Mouse (Mus musculus): ENCODE results near the gene Psph.
"Not testable (repeated sequence)": the region's sequence is repeated elsewhere in the genome, so short reads cannot be mapped to it uniquely, and the experiment has no call there.

Psph gene

DNA sequence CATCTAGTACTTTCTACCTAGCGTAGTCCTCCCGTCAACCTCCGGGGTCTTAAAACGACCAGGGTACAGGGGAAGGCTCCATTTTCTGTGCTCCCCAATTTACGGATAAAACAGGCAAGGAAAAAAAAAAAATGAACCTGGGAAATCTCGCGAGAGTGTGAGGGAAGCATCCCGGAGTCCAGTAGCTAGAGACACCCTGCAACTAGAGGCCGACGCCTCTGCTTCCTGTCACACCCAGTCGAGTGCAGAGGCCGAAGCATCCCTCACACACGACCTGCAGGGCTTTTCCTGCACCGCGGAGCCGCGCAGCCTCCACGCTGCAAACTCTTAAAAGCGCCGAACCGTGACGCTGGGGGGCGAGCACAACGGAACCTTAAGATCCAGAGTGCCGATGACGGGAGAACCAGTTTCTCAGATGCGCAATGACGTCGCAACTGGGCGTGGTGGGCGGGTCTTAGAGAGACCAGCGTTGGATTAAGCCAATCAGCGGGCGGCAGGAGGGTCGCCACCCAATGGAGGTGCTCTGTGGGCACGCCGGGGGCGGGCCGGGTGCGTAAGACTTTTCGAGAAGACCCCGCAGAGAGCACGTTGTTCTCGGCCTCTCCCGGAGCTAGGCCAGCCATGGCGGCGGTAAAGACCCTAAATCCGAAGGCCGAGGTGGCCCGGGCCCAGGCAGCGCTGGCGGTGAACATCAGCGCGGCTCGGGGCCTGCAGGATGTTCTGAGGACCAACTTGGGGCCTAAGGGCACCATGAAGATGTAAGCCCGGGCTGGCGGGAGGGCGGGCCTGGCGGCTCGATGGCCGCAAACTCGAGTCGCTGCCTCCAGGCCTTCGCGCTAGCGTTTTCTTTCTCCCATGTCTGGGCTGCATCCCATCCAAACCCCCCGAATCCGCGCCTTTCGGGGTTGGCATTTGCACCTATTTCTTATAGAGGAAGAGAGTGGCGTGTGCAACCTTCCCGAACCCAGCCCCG lies at the start of gene Psph:
Psph (minus strand) TSS at position 632 of the 973 bp plus-strand sequence.
- peak; percentile 98 for DNase-seq (ENCODE audit: low spot score)

DNA sequence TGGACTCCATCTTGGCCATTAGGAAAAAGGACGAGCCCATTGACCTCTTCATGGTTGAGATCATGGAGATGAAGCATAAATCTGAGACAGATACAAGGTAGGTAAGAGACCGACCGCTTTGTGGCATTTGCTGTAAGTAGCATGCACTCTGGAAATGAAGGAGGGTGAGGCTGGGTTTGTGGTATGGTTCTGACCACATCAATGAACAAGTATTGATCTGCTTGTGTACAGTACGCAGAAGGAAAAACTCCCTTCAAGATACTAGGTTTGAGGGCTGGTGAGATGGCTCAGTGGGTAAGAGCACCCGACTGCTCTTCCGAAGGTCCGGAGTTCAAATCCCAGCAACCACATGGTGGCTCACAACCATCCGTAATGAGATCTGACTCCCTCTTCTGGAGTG lies 3.3 kb upstream of the Psph start:
- DNase-seq (ENCODE audit: low spot score): not testable (repeated sequence)

DNA sequence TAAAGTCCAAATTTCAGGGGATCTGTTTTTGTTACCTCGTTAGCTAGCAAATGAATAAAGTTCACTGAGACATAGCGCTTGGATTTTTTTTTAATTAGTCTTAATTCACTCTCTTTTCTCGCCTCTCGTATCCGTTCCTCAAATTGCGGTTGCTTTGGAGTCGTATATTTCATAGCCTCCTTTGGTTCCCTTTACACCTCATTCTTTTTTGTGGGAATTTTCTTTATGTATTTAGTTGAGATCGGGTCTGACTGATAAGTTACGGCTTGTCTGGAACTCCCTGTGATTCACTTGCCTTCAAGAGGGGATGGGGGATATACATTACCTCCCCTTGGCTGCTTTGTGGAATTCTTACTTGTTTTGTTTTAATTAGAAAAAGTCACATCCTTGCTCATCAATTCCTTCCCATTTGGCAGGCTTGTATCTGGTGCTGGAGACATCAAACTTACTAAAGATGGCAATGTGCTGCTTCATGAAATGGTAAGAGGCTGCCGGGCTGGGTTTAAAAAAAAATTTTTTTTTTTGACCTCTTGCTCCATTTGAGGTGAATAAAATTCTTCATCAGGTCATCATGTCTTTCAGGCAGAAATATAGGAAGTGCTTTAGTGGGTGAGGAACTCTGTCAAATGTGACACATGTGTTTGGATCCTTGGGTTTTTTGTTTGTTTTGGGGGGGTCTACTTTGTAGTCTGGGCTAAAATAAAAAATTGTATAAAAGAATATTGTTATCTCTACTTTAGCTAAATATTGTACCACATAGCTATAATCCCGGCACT lies 757 bp upstream of the Psph start:
- DNase-seq (ENCODE audit: low spot score): no peak

DNA sequence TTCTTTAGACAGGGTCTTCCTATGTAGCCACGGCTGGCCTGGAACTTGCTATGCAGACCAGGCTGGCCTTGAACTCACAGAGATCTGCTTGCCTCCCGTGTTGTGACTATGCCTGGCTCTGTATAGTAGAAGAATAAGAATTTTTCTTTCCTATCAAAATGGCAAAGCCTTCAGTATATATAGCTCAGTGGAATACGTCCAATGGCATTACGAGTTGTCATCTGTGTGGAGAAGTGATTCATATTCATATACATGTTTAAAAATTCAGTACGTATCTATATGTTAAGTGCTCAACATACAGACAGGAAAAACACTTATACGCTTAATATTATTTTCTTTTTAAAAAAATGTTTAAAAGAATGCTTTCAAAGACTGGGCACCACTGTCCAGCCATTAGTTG lies 1.1 kb downstream of the Psph start:
- DNase-seq (ENCODE audit: low spot score): no peak

DNA sequence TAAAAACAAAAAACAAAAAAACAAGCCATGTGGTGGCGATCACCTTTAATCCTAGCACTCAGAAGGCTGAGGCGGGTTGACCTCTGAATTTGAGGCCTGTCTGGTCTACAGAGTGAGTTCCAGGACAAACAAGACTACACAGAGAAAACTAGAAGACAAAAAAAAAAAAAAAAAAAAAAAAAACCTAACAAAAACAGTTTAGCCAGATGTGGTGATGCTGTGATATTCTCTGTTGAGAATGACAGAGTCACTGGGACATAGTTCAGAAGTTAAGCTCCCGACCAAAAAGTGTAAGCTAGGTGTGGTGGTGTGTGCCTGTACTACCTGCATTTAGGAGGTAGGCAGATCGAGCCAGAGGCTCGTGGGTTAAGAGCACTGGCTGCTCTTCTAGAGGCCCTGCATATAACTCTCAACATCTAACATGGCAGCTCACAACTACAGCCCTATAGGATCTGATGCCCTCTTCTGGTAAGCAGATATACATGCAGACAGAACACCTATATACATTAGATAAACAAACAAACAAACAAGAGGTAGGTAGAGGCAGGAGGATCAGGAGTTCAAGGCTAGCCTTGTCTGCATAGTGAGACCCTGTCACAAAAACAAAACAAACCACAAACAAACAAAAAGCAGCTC lies 1.9 kb downstream of the Psph start:
- no peak for DNase-seq (ENCODE audit: low spot score)

DNA sequence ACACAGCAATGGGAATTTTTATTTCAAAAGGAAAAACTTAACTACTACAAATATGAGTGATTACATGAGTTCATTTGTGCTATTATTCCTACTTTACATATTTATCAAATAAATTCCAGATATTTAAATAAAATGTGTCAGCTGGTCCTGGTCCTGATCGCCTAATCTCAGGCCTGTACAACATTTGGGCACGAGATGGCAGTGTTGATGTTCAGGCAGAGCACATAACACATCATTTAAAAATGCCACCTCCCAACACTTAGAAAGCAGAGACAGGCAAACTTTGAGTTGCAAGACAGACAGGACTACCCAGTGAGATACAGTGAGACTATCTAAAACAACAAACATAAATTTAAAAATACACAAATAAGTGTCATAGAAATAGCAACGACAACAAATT lies 5.0 kb downstream of the Psph start:
- DNase-seq (ENCODE audit: low spot score): no peak

DNA sequence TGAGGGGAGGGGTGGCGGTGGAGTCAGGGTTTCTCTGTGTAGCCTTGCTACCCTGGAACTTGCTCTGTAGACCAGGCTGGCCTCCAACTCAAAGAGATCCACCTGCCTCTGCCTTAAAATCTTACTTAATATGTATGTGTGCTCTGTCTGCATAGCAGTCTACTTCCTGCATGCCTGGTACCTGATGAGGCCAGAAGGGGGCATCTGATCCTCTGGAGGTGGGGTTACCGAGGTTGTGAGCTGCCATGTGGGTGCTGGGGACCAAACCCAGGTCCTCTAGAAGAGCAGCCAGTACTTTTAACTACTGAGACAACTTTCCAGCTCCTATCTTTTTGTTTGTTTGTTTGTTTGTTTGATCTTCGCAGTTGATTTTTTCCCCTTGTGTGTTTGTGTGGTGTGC lies 7.1 kb downstream of the Psph start:
- DNase-seq (ENCODE audit: low spot score): no peak

DNA sequence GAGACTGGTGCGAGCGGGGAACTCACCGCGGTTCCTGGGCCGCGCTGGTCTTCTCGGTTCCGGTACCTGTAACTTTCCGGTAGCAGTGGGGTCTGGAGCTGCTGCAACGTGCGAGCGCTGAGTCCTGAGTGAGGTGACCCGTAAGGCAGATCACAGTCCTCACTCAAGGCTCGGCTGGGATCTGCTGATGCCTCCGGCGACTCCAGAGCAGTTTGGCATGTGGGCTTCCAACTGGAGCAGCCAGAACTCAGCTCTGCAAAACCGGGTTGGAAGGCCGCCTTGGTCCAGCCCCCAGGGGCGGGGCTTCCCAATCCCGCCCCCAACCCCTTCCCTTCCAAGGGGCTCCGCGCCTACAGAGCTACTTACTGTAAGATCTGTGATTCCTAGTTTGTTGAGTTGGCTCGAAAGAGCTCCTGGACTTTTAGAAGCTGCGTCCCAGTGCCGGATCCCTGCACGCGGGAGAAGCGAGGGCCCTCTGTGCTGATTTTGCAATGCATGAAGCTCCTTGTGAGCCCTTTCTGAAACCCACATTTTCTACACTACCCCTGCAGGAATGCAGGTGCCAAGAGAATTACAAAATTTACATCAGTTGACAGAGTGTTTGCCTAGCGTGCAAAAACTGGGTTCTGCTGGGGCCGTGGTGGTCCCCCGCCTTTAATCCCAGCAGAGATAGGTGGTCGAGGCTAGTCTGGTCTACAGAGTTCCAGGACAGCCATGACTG lies 8.1 kb downstream of the Psph start:
- peak; percentile 91 for DNase-seq (ENCODE audit: low spot score)

DNA sequence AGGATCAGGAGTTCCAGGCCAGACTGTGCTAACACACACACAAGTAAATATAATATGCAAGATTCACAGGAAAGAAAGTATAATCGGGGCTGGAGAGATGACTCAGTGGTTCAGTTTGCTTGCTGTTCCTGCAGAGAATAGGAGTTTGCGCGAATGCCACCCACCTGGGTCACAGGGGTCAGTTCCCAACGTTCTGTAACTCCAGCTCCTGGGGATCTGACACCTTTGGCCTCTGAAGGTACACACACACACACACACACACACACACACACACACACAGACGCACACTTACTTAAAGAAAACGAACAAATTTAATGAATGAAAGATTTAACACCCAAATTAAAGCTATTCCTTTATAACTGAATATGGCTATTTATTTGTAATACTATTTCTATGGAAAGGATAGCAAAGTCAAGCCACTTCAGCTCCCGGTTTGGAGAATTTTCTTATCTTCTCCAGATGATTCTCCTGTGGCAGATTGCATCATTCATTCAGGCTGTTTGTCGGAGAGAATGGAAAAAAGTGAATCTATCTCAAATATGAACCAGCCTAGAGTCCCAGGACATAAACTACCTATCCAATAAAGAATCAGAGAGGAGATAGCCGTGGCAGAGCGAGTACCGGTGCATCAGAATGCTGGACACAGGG lies 8.8 kb downstream of the Psph start:
- DNase-seq (ENCODE audit: low spot score): peak; percentile 53

DNA sequence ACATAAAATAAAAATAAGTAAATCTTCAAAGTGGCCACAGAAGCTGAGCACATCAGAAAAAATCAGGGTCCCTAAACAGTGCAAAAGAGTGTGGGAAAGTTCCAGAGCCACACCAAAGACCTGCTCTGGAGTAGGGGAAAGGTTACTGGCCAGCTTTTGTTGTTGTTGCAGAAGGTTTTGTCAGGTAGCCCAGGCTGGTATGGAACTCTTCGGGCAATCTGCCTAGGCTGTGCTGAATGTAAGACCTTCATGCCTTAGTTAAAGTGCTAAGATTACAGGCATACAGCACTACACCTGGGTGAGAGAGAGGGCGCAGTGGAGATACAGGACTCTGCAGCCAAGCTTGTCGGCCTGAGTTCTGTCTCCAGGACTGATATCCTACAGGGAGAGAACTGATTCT lies 12.6 kb downstream of the Psph start:
- DNase-seq (ENCODE audit: low spot score): no peak

DNA sequence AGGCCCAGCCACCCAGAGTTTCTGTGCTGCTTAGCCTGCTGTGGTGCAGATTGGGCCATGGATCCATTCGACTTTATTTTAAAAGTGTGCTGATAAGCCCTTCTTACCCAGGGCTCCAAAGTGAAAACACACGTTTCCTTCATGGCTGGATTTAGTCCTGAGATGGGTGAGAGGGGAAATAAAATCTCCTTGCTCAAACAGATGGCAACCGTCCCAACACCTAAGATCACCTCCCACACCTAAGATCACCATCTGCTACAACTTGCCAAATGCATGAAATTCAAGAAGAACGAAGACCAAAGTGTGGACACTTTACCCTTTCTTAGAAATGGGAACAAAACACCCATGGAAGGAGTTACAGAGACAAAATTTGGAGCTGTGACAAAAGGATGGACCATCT lies 13.9 kb downstream of the Psph start:
- DNase-seq (ENCODE audit: low spot score): not testable (repeated sequence)

DNA sequence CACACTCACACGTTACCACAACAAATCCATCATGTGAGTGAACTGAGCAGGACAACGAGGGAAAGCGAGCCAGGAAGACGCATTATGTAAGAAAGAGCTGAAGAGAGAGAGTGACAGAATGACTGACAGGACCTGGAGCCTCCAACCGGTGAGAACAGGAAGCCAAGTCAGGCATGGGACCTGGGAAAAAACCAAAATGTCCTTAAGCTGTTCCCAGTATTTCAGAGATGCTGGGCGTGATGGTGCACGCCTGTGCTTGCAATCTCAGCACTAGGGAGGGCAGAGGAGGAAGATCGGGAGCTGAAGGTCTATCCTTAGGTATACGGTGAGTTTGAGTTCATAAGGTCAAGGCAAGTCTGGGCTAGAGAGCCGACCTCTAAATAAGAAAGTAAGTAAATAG lies 14.8 kb downstream of the Psph start:
- no peak for DNase-seq (ENCODE audit: low spot score)

DNA sequence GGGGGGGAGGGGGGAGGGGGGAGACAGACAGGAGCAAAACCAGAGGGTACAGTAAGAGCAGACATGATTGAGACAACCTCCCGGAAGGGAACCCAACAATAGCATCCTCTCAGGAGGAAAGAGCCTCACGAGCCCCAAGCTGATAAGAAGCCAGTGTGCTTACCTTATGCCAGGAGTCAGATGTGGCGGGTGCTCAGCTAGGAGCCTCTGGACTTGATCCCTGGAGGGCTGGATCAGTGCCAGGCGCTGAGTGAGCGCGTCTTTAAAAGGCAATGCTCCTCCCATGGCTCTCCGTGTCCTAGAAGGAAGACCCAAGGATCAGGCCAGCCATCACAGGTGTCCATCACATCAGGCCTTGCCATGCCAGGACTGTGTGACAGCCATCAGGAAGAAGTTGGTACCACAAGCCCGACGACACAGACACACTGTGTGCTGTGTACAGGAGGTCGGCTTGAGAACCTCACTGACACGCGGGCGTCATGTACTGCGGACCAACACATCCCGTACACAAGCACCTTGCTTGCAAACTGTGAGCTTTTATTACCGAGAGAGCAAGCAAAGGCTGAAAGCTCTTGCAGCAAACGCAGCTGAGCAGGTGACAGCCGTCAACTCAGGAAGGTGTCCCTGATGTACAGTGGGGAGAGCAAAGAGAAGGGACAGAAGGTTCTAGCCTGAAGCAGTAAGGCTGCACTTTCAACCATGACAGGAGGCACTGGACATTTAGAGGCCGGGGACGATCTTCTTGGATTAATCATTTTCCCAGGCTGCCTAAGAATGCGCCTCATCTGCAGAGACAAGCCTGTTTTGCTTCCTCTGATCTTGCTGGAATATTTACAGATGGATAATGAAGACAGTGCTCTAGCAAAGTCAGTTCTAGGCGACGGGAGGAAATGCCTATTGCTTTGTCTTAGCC lies 16.6 kb downstream of the Psph start:
- DNase-seq (ENCODE audit: low spot score): peak; percentile 74

DNA sequence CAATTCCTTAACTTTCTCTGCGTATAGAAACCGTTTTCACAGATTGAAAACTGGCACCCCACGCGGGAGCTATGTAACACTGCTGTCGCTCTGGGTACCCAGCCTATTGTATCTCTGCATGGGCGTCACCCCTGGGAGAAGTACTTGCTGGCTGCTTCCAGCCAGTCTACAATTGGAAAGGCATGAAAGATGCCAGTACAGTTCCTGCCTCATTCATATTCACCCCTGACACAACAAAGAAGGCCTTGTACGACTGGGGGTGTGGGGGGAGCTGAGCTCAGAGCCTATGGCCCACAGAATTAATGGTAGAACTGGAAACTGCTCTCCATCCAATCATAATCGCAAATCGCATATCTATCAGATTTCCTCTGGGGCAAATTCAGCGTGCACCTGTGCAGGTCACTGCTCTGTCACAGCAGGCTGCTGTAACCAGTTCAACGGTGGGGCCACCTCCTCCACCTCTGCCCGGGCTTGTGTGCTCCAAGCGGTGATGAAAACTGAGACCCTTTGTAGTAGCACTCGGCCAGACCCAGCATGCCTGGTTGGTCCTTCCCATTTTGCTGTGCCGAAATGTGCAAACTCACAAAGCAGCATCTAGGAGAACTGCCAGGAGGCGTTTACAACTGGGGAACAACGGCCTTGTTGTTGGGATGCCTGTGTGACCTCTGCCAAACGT lies 25.2 kb downstream of the Psph start:
- DNase-seq (ENCODE audit: low spot score): no peak

DNA sequence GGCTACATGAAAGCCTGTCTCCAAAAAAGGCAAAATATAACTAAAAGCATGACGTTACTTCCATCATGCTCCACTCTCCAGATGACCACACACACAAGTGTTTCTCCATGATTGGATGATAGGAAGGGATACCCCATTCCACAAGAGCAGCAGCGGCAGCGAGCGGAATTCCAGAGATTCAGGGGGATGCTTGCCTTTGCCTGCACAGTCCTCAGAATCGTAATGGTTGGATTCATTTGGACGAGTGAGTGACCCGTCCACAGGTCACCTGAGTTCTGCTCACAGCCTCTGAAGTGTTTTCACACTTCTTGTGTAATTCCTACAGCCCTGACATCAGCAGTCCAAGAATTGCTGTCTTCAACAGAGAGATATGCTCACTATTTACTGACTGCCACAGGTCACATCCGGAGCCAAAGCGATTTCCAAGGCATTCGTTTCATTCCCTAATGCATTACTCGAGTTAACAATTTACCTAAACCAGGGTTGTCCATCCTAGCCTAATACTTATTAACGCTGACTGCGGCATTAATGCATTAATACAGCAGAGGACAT lies 27.2 kb downstream of the Psph start:
- peak; percentile 83 for DNase-seq (ENCODE audit: low spot score)

DNA sequence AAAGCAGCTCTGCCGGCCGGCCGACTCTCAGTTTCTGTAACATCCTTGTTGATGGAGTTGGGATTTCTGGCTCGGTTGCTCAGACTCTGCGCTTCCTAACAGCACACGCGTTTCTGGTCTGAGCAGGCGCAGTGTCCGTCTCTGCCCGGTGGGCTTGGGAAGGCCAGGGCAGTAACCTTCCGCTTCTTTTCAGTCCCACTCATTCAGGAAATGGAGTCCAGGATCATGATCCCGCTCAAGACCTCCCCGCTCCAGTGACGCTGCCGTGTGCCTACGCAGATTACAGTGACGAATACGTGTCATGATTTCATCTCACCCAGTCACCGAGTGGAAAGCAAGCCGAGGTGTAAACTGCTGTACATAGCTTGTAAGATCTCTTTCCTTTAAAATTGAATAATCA lies 30.4 kb downstream of the Psph start:
- DNase-seq (ENCODE audit: low spot score): no peak

DNA sequence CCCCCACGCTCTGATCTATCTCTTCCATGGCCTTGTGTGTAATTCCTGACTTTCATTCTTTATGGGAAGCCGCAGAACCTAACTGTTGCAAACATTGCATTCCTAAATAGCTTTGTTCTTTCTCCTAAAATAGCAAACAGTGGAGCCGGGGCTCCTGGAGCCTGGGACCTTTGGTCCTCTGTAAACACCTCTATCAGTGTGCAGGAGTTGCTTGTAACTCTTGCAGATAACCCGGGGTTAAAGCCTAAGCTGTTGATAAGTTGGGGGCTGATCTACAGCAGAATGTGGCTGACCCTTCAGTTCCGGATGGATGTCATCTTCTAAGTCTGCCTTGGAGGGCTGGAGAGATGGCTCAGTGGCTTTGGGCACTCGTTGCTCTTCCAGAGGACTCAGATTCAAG lies 43.2 kb downstream of the Psph start:
- peak; percentile 83 for DNase-seq (ENCODE audit: low spot score)

DNA sequence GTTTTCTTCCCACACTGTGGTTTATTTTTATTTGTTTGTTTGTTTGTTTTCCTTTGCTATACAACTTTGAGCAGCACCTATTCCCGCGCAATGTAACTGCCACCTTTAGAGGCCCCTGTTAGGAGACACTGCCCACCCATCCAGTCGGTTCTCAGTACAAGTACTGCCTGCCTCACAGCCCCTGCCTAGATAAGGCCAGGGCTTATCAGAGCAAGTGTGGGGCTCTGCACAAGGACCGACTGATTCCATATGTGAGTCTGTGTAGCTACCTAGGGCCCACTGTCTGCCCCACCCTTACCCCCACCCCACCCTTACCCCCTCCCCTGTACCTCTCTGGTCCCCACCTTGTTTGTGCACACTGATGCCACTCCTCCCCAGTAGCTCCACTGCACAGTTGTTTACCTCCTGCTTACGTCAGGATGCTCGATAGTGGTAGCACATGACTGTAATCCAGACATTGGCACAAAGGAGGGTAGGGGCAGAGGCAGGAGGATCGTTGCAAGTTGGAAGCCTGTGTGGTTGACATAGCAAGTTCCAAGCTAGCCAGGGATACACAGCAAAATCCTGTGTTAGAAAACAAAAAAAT lies 44.3 kb downstream of the Psph start:
- DNase-seq (ENCODE audit: low spot score): peak; percentile 41

DNA sequence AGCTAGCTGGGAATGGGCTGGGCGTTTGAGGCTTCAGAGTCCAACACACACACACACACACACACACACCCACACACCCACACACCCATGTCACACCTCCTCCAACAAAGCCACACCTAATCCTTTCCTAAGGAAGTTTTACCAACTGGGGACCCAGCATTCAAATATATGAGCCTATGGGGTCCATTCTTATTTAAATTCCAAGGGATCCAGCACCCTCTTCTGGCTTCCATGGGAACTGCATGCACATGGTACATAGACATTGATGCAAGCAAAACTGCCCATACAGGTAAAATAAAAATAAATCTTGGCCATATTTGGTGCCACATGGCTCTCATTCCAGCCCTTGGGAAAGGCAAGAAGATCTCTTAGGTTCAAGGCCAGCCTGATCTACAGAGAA lies 46.3 kb downstream of the Psph start:
- no peak for DNase-seq (ENCODE audit: low spot score)

Measured in yolk sac, embryonic 10.5 days (tissue).